Mouse (Mus musculus) frontal cortex, postnatal 14 days (tissue): ENCODE measurements around the gene Gm11099.
A peak's percentile ranks its signal among the peaks of the same experiment; 100 is the strongest.

Source experiments
- DNase-seq, 2 experiments: peaks; one replicate each; pipeline ENCODE4 v3.0.0; 2022; ENCODE audit warnings: low spot score in 2 of 2

Gm11099 gene

DNA sequence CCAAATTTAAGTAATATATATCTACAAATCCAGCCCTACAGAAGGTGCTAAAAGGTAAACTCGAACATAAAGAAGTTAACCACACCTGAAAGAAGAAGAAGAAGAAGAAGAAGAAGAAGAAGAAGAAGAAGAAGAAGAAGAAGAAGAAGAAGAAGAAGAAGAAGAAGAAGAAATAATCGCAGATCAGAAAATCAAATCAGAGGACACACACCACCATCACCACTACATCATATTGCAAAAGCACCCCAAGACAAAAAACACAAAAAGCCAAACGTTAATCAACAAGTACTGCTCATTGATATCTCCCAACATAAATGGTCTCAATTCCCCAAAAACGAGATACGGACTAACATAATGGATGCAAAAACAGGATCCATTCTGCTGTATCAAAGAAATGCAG, at the start of gene Gm11099:
Gene Gm11099 (plus strand): TSS at position 301 of the 400 bp plus-strand sequence.
- no peak for DNase-seq

DNA sequence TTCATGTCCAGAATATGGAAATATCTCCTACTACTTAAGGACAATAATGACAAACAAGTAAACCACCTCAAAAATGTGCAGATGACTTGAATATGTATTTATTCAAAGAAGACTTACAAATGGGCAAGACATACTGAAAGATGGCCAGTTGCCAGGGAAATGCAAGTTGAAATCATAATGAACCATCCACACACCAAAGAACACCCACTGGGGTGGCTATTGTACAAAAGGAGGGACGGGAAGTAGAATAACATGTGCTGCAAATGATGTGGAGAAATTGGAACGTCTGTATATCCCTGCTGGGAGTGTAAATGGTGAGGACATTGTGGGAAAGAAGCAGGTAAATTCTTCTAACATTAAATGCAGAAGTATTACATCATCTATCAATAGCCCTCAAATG, 46.3 kb upstream of the Gm11099 start:
- no peak for DNase-seq

DNA sequence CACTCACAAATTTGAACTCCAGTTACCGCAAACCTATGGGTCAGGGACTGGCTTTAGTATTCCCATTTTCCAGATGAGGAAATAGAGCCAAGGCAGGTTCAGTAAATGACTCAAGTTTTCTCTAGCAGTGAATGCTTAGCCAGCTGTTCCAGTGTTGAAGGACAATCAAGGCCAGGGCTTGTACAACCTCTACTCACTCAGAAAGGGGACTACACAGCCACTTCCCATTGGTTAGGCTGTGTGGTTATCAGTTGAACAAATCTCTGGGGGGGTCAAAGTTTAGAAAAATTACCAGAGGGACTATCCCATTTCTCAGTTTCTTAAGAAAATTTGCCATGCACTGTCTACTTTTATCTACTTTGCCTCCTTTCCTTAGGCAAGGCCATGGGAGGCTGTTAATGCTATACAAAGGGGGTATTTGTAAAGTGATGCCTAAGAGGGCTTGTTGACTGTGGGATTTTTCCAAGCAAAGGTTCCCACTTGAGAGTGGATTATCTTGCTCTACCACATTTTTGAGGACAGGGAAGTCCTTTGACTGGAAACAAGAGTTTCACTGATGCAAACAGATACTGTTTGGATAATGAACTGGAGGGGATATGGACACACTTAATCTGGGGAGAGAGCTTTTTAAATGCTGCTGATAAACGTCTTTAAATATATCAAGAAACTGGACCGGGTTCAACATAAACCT, 30.2 kb upstream of the Gm11099 start:
- no peak for DNase-seq

DNA sequence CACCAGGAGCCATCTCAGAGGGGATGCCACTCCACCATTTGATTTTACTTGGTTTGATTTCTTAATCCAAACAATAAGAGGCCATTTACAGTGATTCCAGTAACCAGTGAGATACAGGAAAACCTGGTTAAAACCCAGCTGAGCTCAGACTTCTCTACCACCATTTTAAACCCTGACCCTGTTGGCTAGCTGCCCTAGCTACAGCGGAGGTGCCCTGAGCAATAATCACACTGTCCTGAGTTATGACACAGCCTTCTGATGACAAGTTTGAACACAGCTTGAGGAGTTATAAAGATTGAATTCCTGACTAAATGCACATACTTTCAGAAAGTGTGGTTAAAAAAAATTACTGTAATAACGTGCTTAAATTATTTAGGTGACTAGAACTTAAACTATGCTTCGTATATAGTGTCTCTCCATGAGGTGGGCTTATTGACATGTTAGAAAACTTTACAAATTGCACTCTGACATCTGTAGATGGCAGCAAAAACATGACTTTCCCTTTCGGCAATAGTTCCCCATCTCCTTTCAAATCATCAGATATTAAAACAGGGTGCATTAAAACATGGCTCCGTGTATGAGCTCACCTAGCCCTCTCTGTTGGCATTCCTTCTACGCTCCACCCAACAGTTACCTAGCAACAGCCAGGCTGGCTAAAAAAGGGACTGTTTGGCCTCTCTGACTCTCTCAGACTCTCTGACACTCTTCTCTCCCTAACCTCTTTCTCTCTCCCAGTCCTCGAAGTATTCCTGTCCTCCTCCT, 29.1 kb upstream of the Gm11099 start:
- no peak for DNase-seq

DNA sequence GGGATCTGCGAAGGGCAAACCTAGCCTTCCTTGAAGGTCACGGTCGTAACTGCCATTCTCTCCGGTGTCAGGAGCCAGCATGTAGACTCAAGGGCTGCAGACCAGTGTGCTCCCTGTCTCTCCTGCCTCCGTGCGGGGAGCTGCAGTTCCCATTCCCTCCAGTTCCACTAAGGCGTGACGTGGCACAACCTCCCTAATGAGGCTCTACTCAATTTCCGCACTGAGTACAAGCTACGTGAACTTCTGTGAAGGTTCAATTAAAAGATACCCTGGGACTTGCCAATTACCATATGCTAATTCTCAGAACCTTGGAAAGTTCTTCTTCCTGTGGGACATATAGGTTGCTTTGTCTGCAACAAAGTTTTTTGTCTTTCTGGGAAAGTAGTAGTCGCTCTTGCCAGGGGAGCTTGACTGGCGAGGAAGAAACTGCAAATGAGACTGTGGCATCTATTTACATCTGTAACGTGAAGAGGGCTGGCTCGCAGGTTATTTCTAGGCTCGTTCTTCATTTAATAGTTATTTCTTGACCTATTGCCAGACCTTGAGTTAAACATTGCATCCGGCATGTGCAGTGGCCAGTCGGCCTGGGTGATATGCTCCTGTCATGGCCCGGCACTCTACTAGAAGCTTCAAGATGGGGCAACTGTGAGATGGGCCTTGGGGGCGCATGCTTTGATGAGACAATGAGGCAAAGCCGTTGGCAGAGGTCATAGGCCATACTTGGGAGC, 26.8 kb upstream of the Gm11099 start:
- no peak for DNase-seq

DNA sequence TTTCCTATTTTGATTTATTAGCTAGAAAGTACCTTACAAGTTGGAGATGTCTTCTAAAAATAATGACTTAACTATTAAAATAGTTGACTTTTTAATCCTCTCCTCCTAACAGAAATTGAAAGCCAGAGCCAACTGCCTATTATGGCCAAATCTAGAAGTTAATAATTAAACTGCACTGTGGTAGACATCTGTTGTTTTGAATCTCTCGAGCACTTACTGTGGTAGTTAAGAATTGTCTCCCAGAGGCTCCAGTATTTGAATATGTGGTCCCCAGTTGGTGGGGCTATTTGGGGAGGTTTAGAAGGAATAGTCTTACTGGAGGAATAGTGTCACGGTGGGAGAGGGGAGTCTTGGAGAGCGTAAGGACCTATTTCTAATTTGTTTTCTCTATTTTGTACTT, 18.2 kb upstream of the Gm11099 start:
- DNase-seq: no peak

DNA sequence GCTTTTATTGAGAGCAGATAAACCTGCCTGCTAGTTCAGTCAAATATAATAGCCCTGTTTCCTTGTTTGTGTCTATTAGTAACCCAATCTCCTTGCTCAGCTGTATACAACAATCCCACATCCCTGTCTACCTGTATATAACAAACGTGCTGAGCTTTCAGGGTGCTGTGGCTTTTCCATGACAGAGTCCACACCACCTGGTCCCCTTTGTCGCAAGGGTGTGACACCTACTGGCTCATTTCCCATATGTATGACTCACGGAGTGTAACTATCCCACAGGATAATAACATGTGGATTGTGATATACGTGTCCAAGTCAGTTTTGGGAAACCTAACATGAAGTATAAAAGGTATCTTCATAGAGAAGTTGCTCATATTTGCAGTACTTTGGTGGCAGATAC, 16.8 kb upstream of the Gm11099 start:
- no peak for DNase-seq

DNA sequence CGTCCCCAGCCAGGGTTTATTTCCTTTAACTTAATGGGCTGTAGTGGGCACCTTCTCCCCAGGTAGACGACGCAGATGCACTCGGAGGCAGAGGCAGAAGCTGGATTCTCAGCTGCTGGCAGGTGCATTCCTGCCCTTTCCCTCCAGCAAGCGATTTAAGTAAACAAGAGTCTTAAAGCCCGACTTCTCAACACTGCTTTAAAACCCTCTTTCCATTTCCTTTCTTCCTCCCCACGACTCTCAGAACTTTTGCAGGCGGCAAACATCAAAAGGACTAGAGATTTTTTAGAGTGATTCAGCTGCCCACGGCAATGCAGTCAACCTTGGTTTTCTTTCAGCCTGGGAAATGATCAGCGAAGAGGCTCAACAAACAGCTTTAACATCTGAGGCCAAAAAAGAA, 14.7 kb upstream of the Gm11099 start:
- DNase-seq: no peak

DNA sequence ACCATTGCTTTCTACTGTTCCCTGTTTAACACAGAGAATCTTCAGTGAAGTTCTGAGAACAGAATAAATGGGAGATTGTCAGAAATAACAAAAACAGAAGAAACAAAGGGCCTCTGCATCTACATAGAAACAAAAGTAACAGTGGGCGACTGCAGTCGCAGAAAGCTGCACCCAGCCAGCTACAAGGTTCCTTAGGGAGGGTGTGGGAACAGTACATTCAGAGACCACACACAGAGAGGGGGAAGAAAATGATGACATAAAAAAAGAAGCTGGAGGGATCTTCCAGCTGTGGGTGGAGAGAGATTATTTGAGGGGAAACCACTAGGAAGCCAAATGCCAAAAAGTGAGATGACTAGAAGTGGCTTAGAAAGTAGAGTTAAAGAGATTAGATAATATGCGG, 20.6 kb downstream of the Gm11099 start:
- no peak for DNase-seq

DNA sequence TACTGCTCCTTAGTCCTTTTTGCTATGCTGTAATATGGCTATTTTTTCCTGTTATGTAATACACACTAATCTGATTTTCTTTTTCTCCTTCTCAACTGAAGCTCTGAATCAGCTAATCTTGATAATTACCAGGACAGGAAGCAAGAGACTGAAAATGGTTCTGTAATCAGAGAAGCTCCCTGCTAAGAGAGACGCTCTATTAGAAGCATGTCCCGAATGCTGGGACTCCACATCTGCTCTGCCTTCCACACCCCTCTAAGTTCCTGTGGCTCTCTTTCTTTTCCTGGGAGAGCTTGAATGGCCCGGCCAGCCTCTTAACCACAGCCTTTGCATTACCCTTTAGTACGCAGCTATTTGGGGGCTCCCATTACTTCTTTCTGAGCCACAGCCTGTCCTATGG, 45.8 kb downstream of the Gm11099 start:
- DNase-seq: no peak

DNA sequence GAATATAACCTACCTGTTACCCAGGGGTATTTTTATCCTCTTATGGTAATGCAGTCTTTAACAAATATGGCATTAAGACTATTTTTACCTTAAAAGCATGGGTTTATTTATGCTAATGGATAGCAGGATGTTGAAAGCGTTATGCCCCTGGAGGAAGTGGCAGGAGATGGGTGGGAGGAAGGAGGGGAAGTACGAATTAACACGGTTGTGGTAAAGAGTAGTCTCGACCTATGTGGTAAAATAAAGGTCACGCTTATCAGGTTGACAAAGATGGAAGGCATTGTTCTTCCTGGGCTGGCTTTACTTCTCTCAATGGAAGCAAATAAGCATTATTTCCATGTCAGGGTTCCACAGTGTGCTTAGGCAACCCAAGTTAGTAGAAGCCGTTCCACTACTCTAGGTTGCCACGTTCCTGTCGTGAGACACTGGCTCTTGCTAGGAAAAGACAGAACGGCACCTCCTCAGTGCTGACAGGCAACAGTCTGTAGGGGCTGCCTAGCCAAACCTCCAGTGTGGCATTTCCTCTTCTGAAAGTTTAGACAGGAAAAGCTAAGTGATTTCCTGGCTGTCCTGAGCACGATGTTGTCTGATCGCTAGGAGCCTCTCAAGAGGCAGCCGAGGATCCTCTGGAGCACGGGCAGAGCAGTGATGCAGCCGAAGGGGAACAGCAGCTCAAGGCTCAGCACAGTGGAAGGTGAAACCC, 47.7 kb downstream of the Gm11099 start:
- DNase-seq: no peak

DNA sequence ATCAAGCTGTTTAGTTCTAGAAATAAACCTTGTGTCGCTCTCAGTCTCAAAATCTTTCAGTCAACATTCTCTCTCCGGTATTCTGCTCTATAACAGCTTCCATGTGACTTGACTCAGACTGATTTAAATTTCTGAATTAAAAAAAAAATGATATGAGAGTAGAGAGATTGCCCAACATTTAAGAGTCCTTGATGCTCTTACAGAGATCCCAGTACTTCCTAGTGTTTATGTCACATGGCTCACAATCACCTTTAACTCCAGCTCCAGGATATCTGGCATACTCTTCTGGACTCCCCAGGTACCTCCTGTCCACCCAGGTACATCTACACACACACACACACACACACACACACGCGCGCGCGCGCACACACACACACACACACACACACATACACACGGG, 53.1 kb downstream of the Gm11099 start:
- DNase-seq: no peak

DNA sequence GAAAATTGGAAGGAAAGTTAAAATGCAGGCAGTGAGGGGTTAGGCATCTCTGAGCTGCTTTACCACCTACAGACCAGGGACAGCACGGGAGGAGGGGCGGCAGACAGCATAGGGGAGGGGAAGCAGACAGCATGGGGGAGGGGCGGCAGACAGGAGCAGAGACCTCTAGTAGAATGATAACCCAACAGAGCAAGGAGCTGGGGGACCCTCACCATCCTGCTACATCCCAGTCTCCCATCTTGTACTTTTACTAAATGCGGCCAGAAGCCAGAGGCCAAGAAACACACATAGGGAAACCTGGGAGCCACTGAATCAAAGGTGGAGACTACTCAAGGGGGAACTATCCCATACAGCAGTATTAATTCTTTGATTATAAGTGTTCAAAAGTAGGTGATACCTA, 59.1 kb downstream of the Gm11099 start:
- DNase-seq: no peak

DNA sequence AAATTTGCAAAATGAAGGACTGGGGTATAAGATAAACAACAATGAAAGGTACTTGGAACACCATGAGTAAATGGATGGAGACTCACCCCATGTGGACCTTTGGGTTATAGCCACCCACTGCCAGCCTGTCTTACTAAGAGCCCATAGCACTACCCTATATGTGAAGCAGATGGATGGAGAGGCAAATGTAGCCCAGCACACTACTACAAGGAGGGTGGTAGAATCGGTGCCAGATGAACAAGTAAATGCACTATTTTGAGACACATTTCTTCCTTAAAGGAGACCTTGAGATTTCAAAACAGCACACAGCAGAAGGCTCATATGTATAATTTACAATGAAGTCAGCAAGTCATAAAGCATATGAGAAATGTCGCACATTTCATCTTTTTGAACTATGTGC, 66.3 kb downstream of the Gm11099 start:
- no peak for DNase-seq

DNA sequence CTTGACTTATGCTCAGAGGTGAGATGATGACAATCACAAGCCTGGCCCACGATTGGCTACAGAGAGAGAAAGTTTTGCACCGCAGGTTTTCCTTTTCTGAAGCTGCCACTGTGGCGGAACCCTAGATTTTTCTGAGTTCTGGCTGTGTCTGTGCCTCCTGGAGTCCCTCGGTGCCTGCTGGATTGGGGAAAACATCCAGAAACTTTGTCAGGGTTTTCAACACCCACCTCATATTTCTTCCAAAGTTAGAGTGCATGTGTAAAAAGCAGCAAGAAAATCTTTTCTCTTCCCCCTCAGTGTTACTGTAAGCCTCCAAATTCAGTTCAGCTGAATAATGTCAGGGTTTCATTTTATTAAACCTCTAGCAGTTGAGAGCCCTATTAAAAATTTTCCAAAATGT, 82.1 kb downstream of the Gm11099 start:
- peak in 1 of 2 experiments; percentile 5 for DNase-seq

DNA sequence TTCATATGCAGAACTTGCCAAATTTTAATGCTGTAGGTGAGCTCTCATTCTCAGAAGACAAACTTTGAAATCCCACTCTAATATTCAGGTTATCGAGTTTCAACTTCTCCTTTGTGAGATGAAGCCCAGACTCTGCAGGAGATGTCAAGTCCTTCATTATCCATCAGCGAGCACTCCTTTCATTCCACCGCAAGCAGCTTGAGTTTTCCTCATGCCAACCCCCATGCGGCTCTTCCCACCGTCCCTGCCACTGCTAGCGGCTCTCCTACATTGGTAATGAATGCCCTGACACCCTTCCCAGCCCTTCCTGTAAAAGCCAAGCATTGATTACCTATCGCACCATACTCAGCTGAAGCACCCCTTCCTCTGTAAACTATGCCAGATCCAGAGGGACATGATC, 89.6 kb downstream of the Gm11099 start:
- DNase-seq: no peak

DNA sequence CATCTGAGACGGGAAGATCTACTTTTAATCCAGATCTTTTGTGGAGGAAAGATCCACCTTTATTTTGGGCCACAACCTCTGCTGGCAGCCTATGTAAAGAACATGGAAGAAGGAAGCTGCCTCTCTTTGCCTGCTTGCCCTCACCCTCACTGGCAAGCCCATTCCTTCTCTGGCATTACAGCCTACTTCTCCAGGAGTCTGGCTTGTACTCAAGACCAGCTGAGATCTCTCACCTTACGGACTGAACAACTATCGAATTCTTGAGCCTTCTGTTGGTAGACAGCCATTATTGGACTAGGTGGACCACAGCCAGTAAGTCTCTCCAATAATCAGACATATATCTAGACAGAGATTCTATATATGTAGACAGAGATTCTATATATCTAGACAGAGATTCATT, 92.9 kb downstream of the Gm11099 start:
- DNase-seq: no peak

DNA sequence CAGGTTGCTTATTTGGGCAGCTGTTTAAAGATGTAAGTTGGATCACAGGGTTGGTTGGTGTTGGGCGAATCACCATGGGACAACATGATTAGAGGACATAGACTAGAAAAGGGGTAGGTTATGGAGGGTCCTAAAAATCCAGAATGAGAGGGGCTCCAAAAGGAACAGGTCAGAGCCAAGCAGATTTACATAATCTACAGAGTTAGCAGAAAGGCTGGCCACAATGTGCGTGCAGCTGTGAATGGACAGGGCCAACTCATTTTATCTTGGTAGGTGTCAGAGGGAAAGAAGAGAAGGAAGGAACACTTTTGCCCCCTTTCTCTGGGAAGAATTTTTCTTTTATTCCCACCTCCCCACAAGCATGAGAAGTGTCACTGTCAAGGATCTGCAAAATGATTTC, 97.1 kb downstream of the Gm11099 start:
- no peak for DNase-seq

DNA sequence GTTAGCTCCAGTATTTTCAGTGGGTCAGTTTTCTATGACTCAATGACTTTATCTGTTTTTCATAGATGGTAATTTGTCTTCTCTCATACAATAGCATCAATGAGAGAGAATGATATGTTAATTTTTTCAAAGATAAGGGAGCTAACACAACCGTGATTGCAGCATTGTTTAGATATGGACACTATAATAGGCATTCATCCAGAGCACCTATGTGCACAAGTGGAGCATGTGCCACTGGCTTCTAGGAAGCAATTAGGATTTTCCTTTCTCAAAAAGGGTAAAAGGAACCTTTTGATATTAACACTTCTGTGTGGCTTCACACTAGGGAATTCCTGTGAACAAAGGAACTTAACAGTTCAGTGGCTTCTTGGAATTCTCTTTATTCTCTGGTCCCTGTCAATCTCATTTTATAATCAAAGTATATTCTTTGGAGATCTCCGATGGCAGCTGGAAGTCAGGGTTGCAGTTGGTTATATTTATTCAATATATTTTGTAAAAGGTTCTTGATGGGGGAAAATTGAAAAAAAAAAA, 97.6 kb downstream of the Gm11099 start:
- DNase-seq: no peak
